Mouse (Mus musculus): ENCODE results near the gene Tmem170b. TPM values are rescaled to one million over a fixed set of nuclear protein-coding genes. Genes with fewer than 3 reads are reported as not detected.
"Not testable (repeated sequence)": the region's sequence is repeated elsewhere in the genome, so short reads cannot be mapped to it uniquely, and the experiment has no call there.

Tmem170b gene
- polyA plus RNA-seq, 1 experiment from 2014 or later, result 11.6 TPM

GRCm38 (mm10) chr13:41663501-41664195 is 57.9 kb downstream of the Tmem170b start:
- H3K27me3 ChIP-seq (replicated peaks; ENCODE audit: insufficient read depth, low read length), result no peaks in the 10 kb centered on the region
- no peak for TF ChIP-seq EP300 (IDR thresholded peaks at IDR 0.05)
- TF ChIP-seq CTCF (IDR thresholded peaks at IDR 0.05), result no peak
- no peaks in the 10 kb centered on the region for H3K36me3 ChIP-seq (ENCODE audit: insufficient read depth, low read length)
- ATAC-seq (no peak), DNase-seq (ENCODE audit: low spot score) (no peak)
- H3K9ac ChIP-seq (replicated peaks; ENCODE audit: low read depth), result no peak overlapping the region
- no peak overlapping the region for H3K4me3 ChIP-seq (ENCODE audit: low read depth, low read length)
- no peak overlapping the region for H3K4me2 ChIP-seq (replicated peaks; ENCODE audit: low read depth, low read length)
- H3K9me3 ChIP-seq (ENCODE audit: low read length), result no peaks in the 10 kb centered on the region
- 80% methylated on average over 14 of the region's 14 CpGs for WGBS
- H3K4me1 ChIP-seq (ENCODE audit: insufficient read depth, low read depth, low read length), result peaks cover 13% of the 10 kb centered on the region; the same call in 1 of the 2 replicates
- H3K27ac ChIP-seq (ENCODE audit: low read length), result peak overlapping the region; percentile 83; the same call in 1 of the 2 replicates

GRCm38 (mm10) chr13:41669951-41670350 is 64.2 kb downstream of the Tmem170b start:
- 91% methylated on average over 2 of the region's 2 CpGs for WGBS
- no peak overlapping the region for H3K27ac ChIP-seq (ENCODE audit: low read length)
- H3K4me1 ChIP-seq (ENCODE audit: insufficient read depth, low read depth, low read length), result no peaks in the 10 kb centered on the region
- ATAC-seq, result no peak
- H3K36me3 ChIP-seq (ENCODE audit: insufficient read depth, low read length), result no peaks in the 10 kb centered on the region
- H3K9ac ChIP-seq (replicated peaks; ENCODE audit: low read depth), result no peak overlapping the region
- no peak overlapping the region for H3K4me2 ChIP-seq (replicated peaks; ENCODE audit: low read depth, low read length)
- H3K9me3 ChIP-seq (ENCODE audit: low read length), result no peaks in the 10 kb centered on the region
- TF ChIP-seq CTCF (IDR thresholded peaks at IDR 0.05) (no peak), EP300 (IDR thresholded peaks at IDR 0.05) (no peak)
- H3K4me3 ChIP-seq (ENCODE audit: low read depth, low read length), result no peak overlapping the region
- DNase-seq (ENCODE audit: low spot score), result no peak
- H3K27me3 ChIP-seq (replicated peaks; ENCODE audit: insufficient read depth, low read length), result no peaks in the 10 kb centered on the region

GRCm38 (mm10) chr13:41670386-41671130 is 64.9 kb downstream of the Tmem170b start:
- no peaks in the 10 kb centered on the region for H3K36me3 ChIP-seq (ENCODE audit: insufficient read depth, low read length)
- TF ChIP-seq CTCF (IDR thresholded peaks at IDR 0.05) (no peak), EP300 (IDR thresholded peaks at IDR 0.05) (no peak)
- H3K4me1 ChIP-seq (ENCODE audit: insufficient read depth, low read depth, low read length), result no peaks in the 10 kb centered on the region
- no peak overlapping the region for H3K4me3 ChIP-seq (ENCODE audit: low read depth, low read length)
- no peak for DNase-seq (ENCODE audit: low spot score)
- 59% methylated on average over 7 of the region's 7 CpGs for WGBS
- no peak overlapping the region for H3K27ac ChIP-seq (ENCODE audit: low read length)
- H3K9me3 ChIP-seq (ENCODE audit: low read length), result no peaks in the 10 kb centered on the region
- no peak for ATAC-seq
- no peak overlapping the region for H3K9ac ChIP-seq (replicated peaks; ENCODE audit: low read depth)
- H3K4me2 ChIP-seq (replicated peaks; ENCODE audit: low read depth, low read length), result no peak overlapping the region
- no peaks in the 10 kb centered on the region for H3K27me3 ChIP-seq (replicated peaks; ENCODE audit: insufficient read depth, low read length)

- Histone ChIP-seq H3K9ac (replicated peaks; ENCODE audit: low read depth) (no peak overlapping the region), H3K4me3 (ENCODE audit: low read depth, low read length) (no peak overlapping the region), H3K27ac (ENCODE audit: low read length) (no peak overlapping the region), H3K4me2 (replicated peaks; ENCODE audit: low read depth, low read length) (no peak overlapping the region), H3K36me3 (ENCODE audit: insufficient read depth, low read length) (no peaks in the 10 kb centered on the region), H3K27me3 (replicated peaks; ENCODE audit: insufficient read depth, low read length) (no peaks in the 10 kb centered on the region), H3K4me1 (ENCODE audit: insufficient read depth, low read depth, low read length) (no peaks in the 10 kb centered on the region), H3K9me3 (ENCODE audit: low read length) (no peaks in the 10 kb centered on the region)
- no peak for ATAC-seq
- 88% methylated on average over 11 of the region's 11 CpGs for WGBS
- TF ChIP-seq CTCF (IDR thresholded peaks at IDR 0.05) (no peak), EP300 (IDR thresholded peaks at IDR 0.05) (no peak)
- no peak for DNase-seq (ENCODE audit: low spot score)
Measured at GRCm38 (mm10) chr13:41671136-41671705, 65.5 kb downstream of the Tmem170b start.

- WGBS, result 32% methylated on average over 4 of the region's 5 CpGs
- not testable (repeated sequence) for H3K27me3 ChIP-seq (replicated peaks; ENCODE audit: insufficient read depth, low read length); H3K4me3 ChIP-seq (ENCODE audit: low read depth, low read length); H3K4me2 ChIP-seq (replicated peaks; ENCODE audit: low read depth, low read length); H3K36me3 ChIP-seq (ENCODE audit: insufficient read depth, low read length); H3K9me3 ChIP-seq (ENCODE audit: low read length); H3K4me1 ChIP-seq (ENCODE audit: insufficient read depth, low read depth, low read length); H3K9ac ChIP-seq (replicated peaks; ENCODE audit: low read depth)
- peak overlapping the region; percentile 44; the same call in 1 of the 2 replicates for H3K27ac ChIP-seq (ENCODE audit: low read length)
- peak; percentile 78 for DNase-seq (ENCODE audit: low spot score)
- peak; percentile 87 for ATAC-seq
Measured at GRCm38 (mm10) chr13:41672904-41673303, 67.2 kb downstream of the Tmem170b start.

GRCm38 (mm10) chr13:41673541-41673940 is 67.8 kb downstream of the Tmem170b start:
- TF ChIP-seq CTCF (IDR thresholded peaks at IDR 0.05) (no peak), EP300 (IDR thresholded peaks at IDR 0.05) (no peak)
- Histone ChIP-seq H3K4me1 (ENCODE audit: insufficient read depth, low read depth, low read length) (no peaks in the 10 kb centered on the region), H3K27me3 (replicated peaks; ENCODE audit: insufficient read depth, low read length) (no peaks in the 10 kb centered on the region), H3K9ac (replicated peaks; ENCODE audit: low read depth) (no peak overlapping the region), H3K4me3 (ENCODE audit: low read depth, low read length) (no peak overlapping the region), H3K36me3 (ENCODE audit: insufficient read depth, low read length) (no peaks in the 10 kb centered on the region), H3K9me3 (ENCODE audit: low read length) (no peaks in the 10 kb centered on the region), H3K27ac (ENCODE audit: low read length) (peak overlapping the region; percentile 34; the same call in 1 of the 2 replicates), H3K4me2 (replicated peaks; ENCODE audit: low read depth, low read length) (no peak overlapping the region)
- 35% methylated on average over 4 of the region's 4 CpGs for WGBS
- ATAC-seq (peak; percentile 39), DNase-seq (ENCODE audit: low spot score) (peak; percentile 62)

GRCm38 (mm10) chr13:41674608-41675007 is 68.9 kb downstream of the Tmem170b start:
- H3K4me3 ChIP-seq (ENCODE audit: low read depth, low read length); H3K27ac ChIP-seq (ENCODE audit: low read length); H3K9ac ChIP-seq (replicated peaks; ENCODE audit: low read depth); H3K4me1 ChIP-seq (ENCODE audit: insufficient read depth, low read depth, low read length); H3K36me3 ChIP-seq (ENCODE audit: insufficient read depth, low read length); H3K4me2 ChIP-seq (replicated peaks; ENCODE audit: low read depth, low read length); DNase-seq (ENCODE audit: low spot score); H3K27me3 ChIP-seq (replicated peaks; ENCODE audit: insufficient read depth, low read length); H3K9me3 ChIP-seq (ENCODE audit: low read length); ATAC-seq: not testable (repeated sequence)
- 80% methylated on average over 8 of the region's 9 CpGs for WGBS
